Mouse (Mus musculus) forebrain, embryonic 14.5 days (tissue): ENCODE measurements around the gene Mydgf. TPM values are rescaled to one million over a fixed set of nuclear protein-coding genes. Genes with fewer than 3 reads are reported as not detected.

Experiments
- ATAC-seq: fragments of 200-750 bp; cut with Nextera tagmentation; 2 replicates; pipeline ENCODE4 v1.8.0; 2017; ENCODE audit warnings: mild to moderate bottlenecking, moderate library complexity
- DNase-seq: peaks from one replicate; pipeline ENCODE4 v3.0.0-alpha.2; 2015; ENCODE audit warnings: low spot score
- H3K27ac ChIP-seq: fragments of 300-500 bp; sonication (generic); 2 replicates; pipeline ENCODE4 v1.5.1; 2014; ENCODE audit warnings: low read depth, mild to moderate bottlenecking, control low read depth, low read length, moderate library complexity
- H3K27me3 ChIP-seq: fragments of 300-500 bp; sonication (generic); replicated peaks from 2 replicates; pipeline ENCODE4 v1.6.1; 2014; ENCODE audit warnings: low read length, control low read depth, mixed read lengths; ENCODE audit not compliant: control insufficient read depth, insufficient read depth
- H3K36me3 ChIP-seq: fragments of 300-500 bp; sonication (generic); 2 replicates; pipeline ENCODE4 v1.6.1; 2014; ENCODE audit warnings: low read length, control low read depth; ENCODE audit not compliant: control insufficient read depth, insufficient read depth
- H3K4me1 ChIP-seq: fragments of 300-500 bp; sonication (generic); 2 replicates; pipeline ENCODE4 v1.6.1; 2014; ENCODE audit warnings: antibody characterized with exemption, low read length, control low read depth; ENCODE audit not compliant: control insufficient read depth, insufficient read depth
- H3K4me2 ChIP-seq: fragments of 300-500 bp; sonication (generic); 2 replicates; pipeline ENCODE4 v1.6.1; 2014; ENCODE audit warnings: mild to moderate bottlenecking, control low read depth, low read length
- H3K4me3 ChIP-seq: fragments of 300-500 bp; sonication (generic); 2 replicates; pipeline ENCODE4 v1.5.1; 2014; ENCODE audit warnings: low read depth, low read length, control low read depth
- H3K9ac ChIP-seq: fragments of 300-500 bp; sonication (generic); 2 replicates; pipeline ENCODE4 v1.6.1; 2014; ENCODE audit warnings: mild to moderate bottlenecking, low read length, control low read depth, moderate library complexity
- H3K9me3 ChIP-seq: fragments of 300-500 bp; sonication (generic); replicated peaks from 2 replicates; pipeline ENCODE4 v1.6.1; 2016; ENCODE audit warnings: low read length, control low read depth, mixed read lengths; ENCODE audit not compliant: control insufficient read depth
- WGBS: fragments of 180-500 bp; shearing (Covaris S2); extraction: QIAGEN DNeasy Blood & Tissue Kit; methylation state at CpG from one replicate; pipeline ENCODE4 v1.1.7; 2014; 5-methylcytosine and 5-hydroxymethylcytosine counted together
- polyA plus RNA-seq: library from polyadenylated mRNA; unstranded; fragments of >200 nt; fragmentation: Nextera tagmentation; extraction: Ambion mirVana; gene quantifications from 2 replicates; pipeline ENCODE4 v1.2.1, GENCODE M21; 2014

Mydgf gene
- polyA plus RNA-seq, 1 experiment from 2014 or later = 63.5 TPM

- WGBS = 4% methylated on average over 9 of the region's 9 CpGs
- no peak for ATAC-seq
- no peak overlapping the region for H3K27ac ChIP-seq
Measured at GRCm38 (mm10) chr17:56159729-56160128, 24.0 kb downstream of the Mydgf start.

DNA sequence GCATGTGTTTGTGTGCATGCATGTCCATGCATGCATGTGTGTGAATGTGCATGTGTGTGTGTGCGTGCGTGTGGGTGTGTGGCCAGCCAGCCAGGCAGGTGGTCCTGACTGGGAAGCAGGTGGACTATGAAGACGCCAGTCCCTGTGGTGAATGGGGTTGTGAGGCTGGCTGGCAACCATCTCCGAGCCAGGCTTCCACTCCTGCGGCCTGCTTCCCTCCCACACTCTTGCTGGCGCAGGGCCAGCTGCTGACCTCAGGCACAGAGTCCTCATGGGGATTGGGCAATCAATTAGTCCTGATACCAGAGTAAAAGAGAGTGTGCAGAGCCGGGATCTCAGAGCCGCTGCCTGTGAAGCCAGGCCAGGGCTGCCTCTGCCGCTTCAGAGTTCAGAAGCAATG lies 30.1 kb downstream of the Mydgf start:
- Histone ChIP-seq H3K4me3 (no peak overlapping the region), H3K27ac (no peak overlapping the region), H3K4me1 (no peaks in the 10 kb centered on the region), H3K27me3 (peaks cover 18% of the 10 kb centered on the region), H3K36me3 (no peaks in the 10 kb centered on the region), H3K9ac (no peak overlapping the region), H3K9me3 (no peaks in the 10 kb centered on the region), H3K4me2 (no peak overlapping the region)
- ATAC-seq = peak; percentile 64
- peak; percentile 74 for DNase-seq
- 34% methylated on average over 9 of the region's 9 CpGs for WGBS

More at GRCm38 (mm10) chr17:56159729-56160128, 24.0 kb downstream of the Mydgf start:
- H3K9ac ChIP-seq = no peak overlapping the region
- H3K27me3 ChIP-seq = peaks cover 6% of the 10 kb centered on the region; the same call in 1 of the 2 replicates
- no peaks in the 10 kb centered on the region for H3K9me3 ChIP-seq
- H3K4me1 ChIP-seq = peaks cover 10% of the 10 kb centered on the region; the same call in 1 of the 2 replicates
- DNase-seq = peak; percentile 68
- no peak overlapping the region for H3K4me3 ChIP-seq
- H3K36me3 ChIP-seq = no peaks in the 10 kb centered on the region
- no peak overlapping the region for H3K4me2 ChIP-seq

DNA sequence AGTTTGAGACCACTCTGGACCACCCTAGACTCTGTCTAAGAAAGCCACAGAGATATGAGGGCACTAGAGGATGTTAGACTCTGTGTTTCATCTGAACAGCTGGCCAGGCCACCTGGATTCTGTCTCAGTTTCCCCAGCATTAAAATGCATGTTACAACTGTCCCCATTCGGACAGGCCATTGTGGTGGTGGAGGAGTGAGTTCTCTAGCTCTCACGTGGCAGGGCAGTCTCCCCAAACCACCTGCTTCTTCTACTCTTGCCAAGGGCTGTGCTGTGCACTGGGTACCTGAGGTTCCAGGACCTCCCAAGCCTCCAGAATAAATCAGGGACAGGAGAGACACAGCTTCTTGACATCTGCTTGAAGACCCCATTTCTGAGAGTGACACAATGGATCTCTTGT lies 33.8 kb downstream of the Mydgf start:
- DNase-seq = no peak
- Histone ChIP-seq H3K4me3 (no peak overlapping the region), H3K27ac (no peak overlapping the region), H3K9ac (no peak overlapping the region), H3K4me2 (no peak overlapping the region), H3K27me3 (peaks cover 19% of the 10 kb centered on the region), H3K36me3 (no peaks in the 10 kb centered on the region), H3K9me3 (no peaks in the 10 kb centered on the region), H3K4me1 (no peaks in the 10 kb centered on the region)
- WGBS = 41% methylated on average over 2 of the region's 2 CpGs
- ATAC-seq = no peak

DNA sequence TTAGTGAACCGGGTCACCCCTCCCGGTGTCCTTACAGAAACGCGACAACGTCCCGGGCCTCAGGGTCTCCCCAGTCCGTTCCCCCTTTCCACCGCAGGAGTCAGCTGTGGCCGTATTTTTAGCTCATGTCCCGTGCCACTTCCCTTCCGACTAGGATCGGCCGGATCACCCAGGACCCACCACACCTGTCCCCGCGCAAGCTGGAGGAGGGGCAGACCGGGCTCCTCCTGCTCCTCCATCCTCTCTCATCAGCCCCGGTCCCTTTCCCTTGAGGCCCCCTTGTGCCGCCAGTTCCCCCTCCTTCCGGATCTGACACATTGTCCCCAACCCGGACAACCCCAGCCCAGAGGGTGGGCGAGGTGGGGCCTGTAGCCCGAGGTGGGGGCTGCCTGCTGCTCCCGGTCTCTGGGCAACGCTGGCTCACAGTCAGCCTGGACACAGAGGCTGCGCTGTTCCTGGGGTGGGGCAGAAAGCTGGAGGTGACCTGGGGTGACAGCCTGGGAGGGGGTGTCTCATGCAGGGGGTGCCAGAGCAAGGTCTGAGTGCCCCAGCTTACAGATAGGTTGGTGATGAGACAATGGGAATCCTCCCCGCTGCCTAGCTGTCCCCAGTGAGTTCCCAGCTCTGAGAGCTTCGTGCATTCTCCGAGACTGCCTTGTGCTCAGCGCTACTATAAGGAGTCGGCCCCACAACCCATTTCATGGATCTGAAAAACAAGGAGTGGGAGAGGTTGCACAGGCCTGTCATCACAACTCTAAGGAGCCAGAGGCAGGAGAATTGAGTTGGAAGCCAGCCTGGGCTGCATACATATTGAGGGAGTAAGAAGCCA lies 34.7 kb downstream of the Mydgf start:
- peak overlapping the region; percentile 23 for H3K4me3 ChIP-seq

DNA sequence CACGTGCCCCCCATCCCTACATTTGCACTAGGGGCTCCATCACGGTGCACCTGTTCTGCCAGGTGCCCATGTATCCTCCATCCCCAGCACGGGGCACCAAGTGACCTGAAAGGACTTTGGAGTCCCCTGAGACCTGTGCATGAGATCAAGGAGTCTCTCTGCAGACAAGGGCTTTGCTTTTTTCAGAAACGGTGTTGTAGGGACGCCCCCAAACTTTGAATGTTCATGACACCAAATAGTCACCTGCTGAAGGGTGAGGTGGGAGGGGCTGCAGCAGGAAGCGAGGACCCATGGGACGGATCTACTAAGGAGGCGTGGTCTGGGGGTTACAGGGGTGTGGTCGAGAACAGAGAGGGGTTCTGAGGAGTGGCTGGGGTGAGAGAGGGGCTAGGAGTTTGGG lies 35.4 kb downstream of the Mydgf start:
- H3K36me3 ChIP-seq = no peaks in the 10 kb centered on the region
- peaks cover 19% of the 10 kb centered on the region for H3K27me3 ChIP-seq
- H3K4me2 ChIP-seq = peak overlapping the region; percentile 51
- H3K4me3 ChIP-seq = 0 out of 2 replicates have a peak overlapping the region, but pooled peaks have one; percentile 23
- H3K9me3 ChIP-seq = no peaks in the 10 kb centered on the region
- H3K27ac ChIP-seq = no peak overlapping the region
- no peak for ATAC-seq
- DNase-seq = no peak
- 13% methylated on average over 9 of the region's 9 CpGs for WGBS
- no peaks in the 10 kb centered on the region for H3K4me1 ChIP-seq
- peak overlapping the region; percentile 56; the same call in 1 of the 2 replicates for H3K9ac ChIP-seq

More for the DNA sequence above, 34.7 kb downstream of the Mydgf start:
- peak; percentile 38; the same call in 1 of the 2 replicates for ATAC-seq
- peaks cover 19% of the 10 kb centered on the region for H3K27me3 ChIP-seq
- H3K9ac ChIP-seq = peak overlapping the region; percentile 56
- no peaks in the 10 kb centered on the region for H3K4me1 ChIP-seq
- H3K9me3 ChIP-seq = no peaks in the 10 kb centered on the region
- no peak overlapping the region for H3K27ac ChIP-seq
- DNase-seq = no peak
- WGBS = under 1% methylated on average over 30 of the region's 30 CpGs
- H3K36me3 ChIP-seq = no peaks in the 10 kb centered on the region
- peak overlapping the region; percentile 51 for H3K4me2 ChIP-seq

GRCm38 (mm10) chr17:56147420-56147819 lies 36.3 kb downstream of the Mydgf start:
- peaks cover 19% of the 10 kb centered on the region for H3K27me3 ChIP-seq
- no peaks in the 10 kb centered on the region for H3K9me3 ChIP-seq
- 70% methylated on average over 12 of the region's 12 CpGs for WGBS
- no peak for ATAC-seq
- H3K4me2 ChIP-seq = no peak overlapping the region
- H3K4me3 ChIP-seq = no peak overlapping the region
- no peaks in the 10 kb centered on the region for H3K4me1 ChIP-seq
- H3K27ac ChIP-seq = no peak overlapping the region
- no peak overlapping the region for H3K9ac ChIP-seq
- no peaks in the 10 kb centered on the region for H3K36me3 ChIP-seq
- DNase-seq = no peak

- 21% methylated on average over 9 of the region's 9 CpGs for WGBS
- Histone ChIP-seq H3K27ac (no peak overlapping the region), H3K9ac (no peak overlapping the region), H3K27me3 (peaks cover 23% of the 10 kb centered on the region), H3K4me3 (no peak overlapping the region), H3K4me1 (peaks cover 9% of the 10 kb centered on the region), H3K36me3 (no peaks in the 10 kb centered on the region), H3K9me3 (no peaks in the 10 kb centered on the region), H3K4me2 (no peak overlapping the region)
- no peak for DNase-seq
- no peak for ATAC-seq
Measured at GRCm38 (mm10) chr17:56146131-56146530, 37.6 kb downstream of the Mydgf start.

- Histone ChIP-seq H3K9me3 (no peaks in the 10 kb centered on the region), H3K9ac (no peak overlapping the region), H3K36me3 (no peaks in the 10 kb centered on the region), H3K4me2 (no peak overlapping the region), H3K27me3 (peaks cover 24% of the 10 kb centered on the region), H3K4me3 (no peak overlapping the region), H3K4me1 (peaks cover 9% of the 10 kb centered on the region), H3K27ac (no peak overlapping the region)
- WGBS = 76% methylated on average over 9 of the region's 9 CpGs
- no peak for DNase-seq
- ATAC-seq = no peak
Measured at GRCm38 (mm10) chr17:56144546-56144945, 39.2 kb downstream of the Mydgf start.
